ENCODE assay signal across 9 mouse cellular contexts in genomic region chr7:104218701-104219569, GRCm38 (mm10). TPM values are rescaled to one million over a fixed set of nuclear protein-coding genes. Genes with fewer than 3 reads are reported as not detected.
A peak's percentile ranks its signal among the peaks of the same experiment; 100 is the strongest.
DNase-seq lines count a peak whose midpoint lies in the region; ATAC-seq and TF ChIP-seq lines count a peak whose summit lies in the region.
"Had no signal": no experiment of that assay in that cellular context is flagged by ENCODE, and none has a peak within 500 bp of the region (broad histone marks: within the 10 kb centered on the region; RNA-seq: fewer than 3 reads in every experiment).

TSS of gene Trim6 (plus strand) at chr7:104218793.

- DNase-seq in cerebellum, postnatal 36 days: peak; percentile 2 to 6
- DNase-seq in gastrocnemius, postnatal 25 days: peak; percentile 63
- DNase-seq in hindbrain, postnatal 0 days (ENCODE audit: low spot score): peak; percentile 59
- DNase-seq in midbrain, postnatal 0 days (ENCODE audit: low spot score): peak; percentile 24
- DNase-seq in thymus, postnatal 36 days: peak; percentile 5 to 12

- no peak for TF ChIP-seq CTCF in hindbrain, postnatal 0 days (IDR thresholded peaks at IDR 0.05; ENCODE audit: low read depth)
- TF ChIP-seq CTCF in midbrain, postnatal 0 days (IDR thresholded peaks at IDR 0.05): no peak

- 4% methylated on average over 37 of the region's 37 CpGs for WGBS in hindbrain, postnatal 0 days
- WGBS in liver, embryonic 12.5 days (ENCODE audit: insufficient replicate concordance): 2% methylated on average over 37 of the region's 37 CpGs
- WGBS in midbrain, postnatal 0 days: 5% methylated on average over 37 of the region's 37 CpGs

- no peak within 1 kb of the TSS for H3K27ac ChIP-seq in hindbrain, postnatal 0 days
- no peak within 1 kb of the TSS for H3K27ac ChIP-seq in liver, embryonic 12.5 days
- H3K27ac ChIP-seq in midbrain, postnatal 0 days (ENCODE audit: low read depth, low read length): no peak within 1 kb of the TSS

- no peaks in the 10 kb centered on the region for H3K9me3 ChIP-seq in erythroblast, embryonic 14.5 days (ENCODE audit: control insufficient read depth, low read length)
- H3K9me3 ChIP-seq in hindbrain, postnatal 0 days (ENCODE audit: low read length): no peaks in the 10 kb centered on the region
- no peaks in the 10 kb centered on the region for H3K9me3 ChIP-seq in liver, embryonic 12.5 days (replicated peaks)
- no peaks in the 10 kb centered on the region for H3K9me3 ChIP-seq in midbrain, postnatal 0 days (ENCODE audit: low read length)
- H3K9me3 ChIP-seq: G1E had no signal

- H3K4me1 ChIP-seq in erythroblast, embryonic 14.5 days (ENCODE audit: control insufficient read depth): peaks cover 6% of the 10 kb centered on the region
- peaks cover 7% of the 10 kb centered on the region; the same call in 1 of the 2 replicates for H3K4me1 ChIP-seq in hindbrain, postnatal 0 days (ENCODE audit: insufficient read depth, low read length)
- peaks cover 8% of the 10 kb centered on the region; the same call in 1 of the 2 replicates for H3K4me1 ChIP-seq in liver, embryonic 12.5 days
- H3K4me1 ChIP-seq in midbrain, postnatal 0 days (ENCODE audit: insufficient read depth, low read length): no peaks in the 10 kb centered on the region

- H3K4me3 ChIP-seq in erythroblast, embryonic 14.5 days (replicated peaks): peak within 1 kb of the TSS; percentile 39
- peak within 1 kb of the TSS; percentile 30 for H3K4me3 ChIP-seq in hindbrain, postnatal 0 days (ENCODE audit: low read length)
- H3K4me3 ChIP-seq in liver, embryonic 12.5 days: peak within 1 kb of the TSS; percentile 58
- peak within 1 kb of the TSS; percentile 26 for H3K4me3 ChIP-seq in midbrain, postnatal 0 days (ENCODE audit: low read depth, low read length)

- peak within 1 kb of the TSS; percentile 58 for H3K4me2 ChIP-seq in hindbrain, postnatal 0 days (ENCODE audit: low read depth, low read length)
- peak within 1 kb of the TSS; percentile 81 for H3K4me2 ChIP-seq in liver, embryonic 12.5 days
- H3K4me2 ChIP-seq in midbrain, postnatal 0 days (ENCODE audit: low read depth, low read length, poor library complexity, severe bottlenecking): peak within 1 kb of the TSS; percentile 46

- H3K36me3 ChIP-seq in erythroblast, embryonic 14.5 days (ENCODE audit: control insufficient read depth): no peaks in the 10 kb centered on the region
- no peaks in the 10 kb centered on the region for H3K36me3 ChIP-seq in hindbrain, postnatal 0 days (ENCODE audit: insufficient read depth, low read length)
- H3K36me3 ChIP-seq in liver, embryonic 12.5 days: no peaks in the 10 kb centered on the region
- H3K36me3 ChIP-seq in midbrain, postnatal 0 days (ENCODE audit: insufficient read depth, low read length): no peaks in the 10 kb centered on the region
- H3K36me3 ChIP-seq: G1E had no signal

- peak within 1 kb of the TSS; percentile 39 for H3K9ac ChIP-seq in hindbrain, postnatal 0 days (replicated peaks; ENCODE audit: low read length)
- H3K9ac ChIP-seq in liver, embryonic 12.5 days: peak within 1 kb of the TSS; percentile 54
- H3K9ac ChIP-seq in midbrain, postnatal 0 days (replicated peaks; ENCODE audit: low read length, poor library complexity, severe bottlenecking): no peak within 1 kb of the TSS

- ATAC-seq in erythroblast, adult 5-6 weeks (replicated peaks; ENCODE audit: low FRiP score, poor library complexity, severe bottlenecking): no peak
- peak; percentile 79 for ATAC-seq in hindbrain, postnatal 0 days
- ATAC-seq in liver, embryonic 12.5 days: peak; percentile 80
- ATAC-seq in midbrain, postnatal 0 days (ENCODE audit: low FRiP score): no peak

- H3K27me3 ChIP-seq in erythroblast, embryonic 14.5 days (ENCODE audit: control insufficient read depth): peaks cover 5% of the 10 kb centered on the region
- no peaks in the 10 kb centered on the region for H3K27me3 ChIP-seq in hindbrain, postnatal 0 days (ENCODE audit: insufficient read depth, low read length)
- H3K27me3 ChIP-seq in liver, embryonic 12.5 days (replicated peaks): no peaks in the 10 kb centered on the region
- H3K27me3 ChIP-seq in midbrain, postnatal 0 days (ENCODE audit: insufficient read depth, low read length): peaks cover 7% of the 10 kb centered on the region; the same call in 1 of the 2 replicates

RNA-seq across cellular contexts. Expression of gene Trim6, which starts in this region (rescaled TPM):
- not detected in 2 replicates for polyA plus RNA-seq in erythroblast, embryonic 14.5 days (2012)
- not detected in 2 replicates for total RNA-seq in erythroblast, adult 5-6 weeks (2015; ENCODE audit: low replicate concordance)
- total RNA-seq in erythroblast, adult 5-6 weeks (2017; ENCODE audit: low replicate concordance): 0.09 and 0.56 TPM in 2 replicates
- total RNA-seq in gastrocnemius, postnatal 25 days (2021): under 1 TPM in 1 of 2 experiments, not detected in 1; 0.11 TPM
- total RNA-seq in hindbrain, postnatal 0 days (2014; rRNA removed): 0.29 and 0.37 TPM in 2 replicates
- polyA plus RNA-seq in hindbrain, postnatal 0 days (2015; fragmentation: Nextera tagmentation; extraction: Ambion mirVana): 0.68 and 0.91 TPM in 2 replicates
- polyA plus RNA-seq in liver, embryonic 12.5 days (2016; fragmentation: Nextera tagmentation; extraction: Ambion mirVana): 1.6 and 1.7 TPM in 2 replicates
- 0.11 and 0.33 TPM in 2 replicates for total RNA-seq in midbrain, postnatal 0 days (2014; rRNA removed)
- 0.49 and 0.75 TPM in 2 replicates for polyA plus RNA-seq in midbrain, postnatal 0 days (2015; fragmentation: Nextera tagmentation; extraction: Ambion mirVana)
- polyA plus RNA-seq: G1E had no signal

Comparison
In these comparisons a context has a peak if more than half of its experiments do, and no peak if none do; other contexts are left out.
1. Peak in DNase-seq in gastrocnemius, postnatal 25 days; RNA of the gene not detected or under 1 TPM.
2. Peak in DNase-seq, ATAC-seq, H3K4me3 ChIP-seq, H3K9ac ChIP-seq and H3K4me2 ChIP-seq in hindbrain, postnatal 0 days; RNA of the gene not detected or under 1 TPM.
3. Peak in DNase-seq, H3K4me3 ChIP-seq and H3K4me2 ChIP-seq in midbrain, postnatal 0 days; RNA of the gene not detected or under 1 TPM.
4. DNase-seq: peak in every context shown above with its lines; median percentile 63 in gastrocnemius, postnatal 25 days; 59 in hindbrain, postnatal 0 days; 24 in midbrain, postnatal 0 days; 8 in thymus, postnatal 36 days; 4 in cerebellum, postnatal 36 days.